Mouse (Mus musculus): Measurements from ENCODE around the gene Minar1. TPM values are rescaled to one million over a fixed set of nuclear protein-coding genes. Genes with fewer than 3 reads are reported as not detected.

The Minar1 gene
- total RNA-seq, 2 experiments from 2014 or later, result 3.4 to 4.6 TPM

Other genes with a start within 250 kb of the Minar1 start
- gene Tmed3, start 81.9 kb upstream of the Minar1 start, total RNA-seq (2021), result 10 to 100 TPM; 25.6 to 35.3 TPM
- gene Ankrd34c, start 115.3 kb upstream of the Minar1 start, total RNA-seq (2021), result 1 to 10 TPM; 1.5 to 1.7 TPM

Measured in layer of hippocampus, adult 18-20 months (tissue).